Mouse (Mus musculus) embryo, embryonic 11.5 days (tissue): ENCODE data around the gene Lipt1.

Source experiments
- DNase-seq: peaks from one replicate; pipeline ENCODE4 v3.0.0-alpha.2; 2012; ENCODE audit warnings: low read depth, low spot score

Gene Lipt1

GRCm38 (mm10) chr1:37899816-37900215 lies 28.3 kb downstream of the Lipt1 start:
- no peak for DNase-seq

- DNase-seq, result no peak
Observed at GRCm38 (mm10) chr1:37900288-37900687, 28.8 kb downstream of the Lipt1 start.

GRCm38 (mm10) chr1:37903178-37903577 lies 31.6 kb downstream of the Lipt1 start:
- DNase-seq, result no peak

- no peak for DNase-seq
Observed at GRCm38 (mm10) chr1:37912751-37913150, 41.2 kb downstream of the Lipt1 start.

- DNase-seq, result no peak
Observed at GRCm38 (mm10) chr1:37916393-37916792, 44.9 kb downstream of the Lipt1 start, which contains the start of gene Lyg2. TSS of gene Lyg2 (minus strand) at chr1:37916493.

GRCm38 (mm10) chr1:37917666-37918065 lies 46.1 kb downstream of the Lipt1 start:
- DNase-seq, result no peak

GRCm38 (mm10) chr1:37918096-37918495 lies 46.6 kb downstream of the Lipt1 start:
- DNase-seq, result no peak

- DNase-seq, result no peak
Observed at GRCm38 (mm10) chr1:37922536-37922935, 51.0 kb downstream of the Lipt1 start.
